20 mouse cellular contexts compared by ENCODE assay signal in genomic region chr4:133412575-133413540, GRCm38 (mm10). TPM values are rescaled to one million over a fixed set of nuclear protein-coding genes. Genes with fewer than 3 reads are reported as not detected.
DNase-seq lines count a peak whose midpoint lies in the region; ATAC-seq lines count a peak whose summit lies in the region.
"Had no signal": no experiment of that assay in that cellular context is flagged by ENCODE, and none has a peak within 500 bp of the region (broad histone marks: within the 10 kb centered on the region; RNA-seq: fewer than 3 reads in every experiment).

No protein-coding gene starts in this region.

- no peaks in the 10 kb centered on the region for H3K9me3 ChIP-seq in liver, embryonic 15.5 days (replicated peaks)
- H3K9me3 ChIP-seq in kidney, embryonic 14.5 days (ENCODE audit: control insufficient read depth, low read length): no peaks in the 10 kb centered on the region
- H3K9me3 ChIP-seq: embryonic facial prominence, embryonic 13.5 days; forebrain, embryonic 13.5 days; heart, embryonic 10.5 days; hindbrain, embryonic 10.5 days; intestine, embryonic 15.5 days; midbrain, embryonic 15.5 days had no signal

- peak overlapping the region; percentile 23 for H3K4me2 ChIP-seq in liver, embryonic 15.5 days
- no peak overlapping the region for H3K4me2 ChIP-seq in kidney, embryonic 14.5 days (replicated peaks; ENCODE audit: low read depth, low read length)
- H3K4me2 ChIP-seq: embryonic facial prominence, embryonic 13.5 days; forebrain, embryonic 13.5 days; intestine, embryonic 15.5 days; midbrain, embryonic 15.5 days had no signal

- no peak overlapping the region for H3K9ac ChIP-seq in liver, embryonic 15.5 days
- H3K9ac ChIP-seq in kidney, embryonic 14.5 days (ENCODE audit: low read depth, low read length): no peak overlapping the region
- H3K9ac ChIP-seq: embryonic facial prominence, embryonic 13.5 days; forebrain, embryonic 13.5 days; intestine, embryonic 15.5 days; midbrain, embryonic 15.5 days had no signal

- peak; percentile 45 to 51 for DNase-seq in spleen, postnatal 36 days (ENCODE audit: low spot score in 2 of 2)
- no peak for DNase-seq in spleen, postnatal 14 days (ENCODE audit: low spot score in 2 of 2)
- no peak for DNase-seq in layer of hippocampus, adult 9-10 months (ENCODE audit: low spot score)
- no peak for DNase-seq in cerebellum, adult 9-11 months
- no peak for DNase-seq in kidney, adult 8-10 months
- DNase-seq: cerebellum, postnatal 36 days; kidney, postnatal 25 days; layer of hippocampus, postnatal 36 days; lung, postnatal 14 days; right cerebral cortex, postnatal 4 days had no signal

- H3K27me3 ChIP-seq in liver, embryonic 15.5 days: no peaks in the 10 kb centered on the region
- no peaks in the 10 kb centered on the region for H3K27me3 ChIP-seq in kidney, embryonic 14.5 days (ENCODE audit: control insufficient read depth, insufficient read depth, low read length)
- H3K27me3 ChIP-seq: embryonic facial prominence, embryonic 13.5 days; forebrain, embryonic 13.5 days; intestine, embryonic 15.5 days; midbrain, embryonic 15.5 days had no signal

- H3K36me3 ChIP-seq in liver, embryonic 15.5 days (replicated peaks): peaks cover 39% of the 10 kb centered on the region
- H3K36me3 ChIP-seq in kidney, embryonic 14.5 days (ENCODE audit: control insufficient read depth, insufficient read depth, low read length): peaks cover 25% of the 10 kb centered on the region
- H3K36me3 ChIP-seq: midbrain, embryonic 15.5 days had no signal

- peak overlapping the region; percentile 61 for H3K27ac ChIP-seq in liver, embryonic 15.5 days (replicated peaks)
- H3K27ac ChIP-seq in kidney, embryonic 14.5 days (ENCODE audit: low read depth, low read length): no peak overlapping the region
- H3K27ac ChIP-seq: embryonic facial prominence, embryonic 13.5 days; forebrain, embryonic 13.5 days; heart, embryonic 10.5 days; hindbrain, embryonic 10.5 days; intestine, embryonic 15.5 days; midbrain, embryonic 15.5 days; stomach, postnatal 0 days had no signal

- peak; percentile 92 for ATAC-seq in common myeloid progenitor, adult 5-6 weeks (replicated peaks; ENCODE audit: low read depth, poor library complexity, severe bottlenecking)
- ATAC-seq in liver, embryonic 15.5 days (ENCODE audit: insufficient read depth): peak; percentile 80
- no peak for ATAC-seq in kidney, embryonic 14.5 days (ENCODE audit: low FRiP score, low TSS enrichment)
- ATAC-seq: forebrain, embryonic 13.5 days; intestine, embryonic 15.5 days; midbrain, embryonic 15.5 days had no signal

- 18% methylated on average over 16 of the region's 16 CpGs for WGBS in liver, embryonic 15.5 days (ENCODE audit: insufficient replicate concordance)
- WGBS in kidney, embryonic 14.5 days: 89% methylated on average over 16 of the region's 16 CpGs

- H3K4me1 ChIP-seq in liver, embryonic 15.5 days (replicated peaks): peaks cover 62% of the 10 kb centered on the region
- peaks cover 1% of the 10 kb centered on the region; the same call in 1 of the 2 replicates for H3K4me1 ChIP-seq in kidney, embryonic 14.5 days (ENCODE audit: control insufficient read depth, insufficient read depth, low read length)

- no peak overlapping the region for H3K4me3 ChIP-seq in liver, embryonic 15.5 days (replicated peaks)
- H3K4me3 ChIP-seq in kidney, embryonic 14.5 days (ENCODE audit: low read length): no peak overlapping the region
- H3K4me3 ChIP-seq: embryonic facial prominence, embryonic 13.5 days; forebrain, embryonic 13.5 days; heart, embryonic 10.5 days; hindbrain, embryonic 10.5 days; intestine, embryonic 15.5 days; midbrain, embryonic 15.5 days had no signal

RNA-seq across cellular contexts. Expression of gene Slc9a1, which starts 43.4 kb away (rescaled TPM):
- 9.0 and 9.7 TPM in 2 replicates for total RNA-seq in common myeloid progenitor, adult 5-6 weeks (2017)
- polyA plus RNA-seq in liver, embryonic 15.5 days (2015; fragmentation: Nextera tagmentation; extraction: Ambion mirVana): 2.9 and 3.0 TPM in 2 replicates
- polyA plus RNA-seq in kidney, embryonic 14.5 days (2014; fragmentation: Nextera tagmentation; extraction: Ambion mirVana): 5.6 and 7.6 TPM in 2 replicates

RNA-seq across cellular contexts. Expression of gene Wdtc1, which starts 59.6 kb away (rescaled TPM):
- total RNA-seq in common myeloid progenitor, adult 5-6 weeks (2017): 9.3 and 12.6 TPM in 2 replicates
- 8.1 and 8.5 TPM in 2 replicates for polyA plus RNA-seq in liver, embryonic 15.5 days (2015; fragmentation: Nextera tagmentation; extraction: Ambion mirVana)
- polyA plus RNA-seq in kidney, embryonic 14.5 days (2014; fragmentation: Nextera tagmentation; extraction: Ambion mirVana): 10.0 and 16.0 TPM in 2 replicates

Comparison
In these comparisons a context has a peak if more than half of its experiments do, and no peak if none do; other contexts are left out.
1. DNase-seq: peak in spleen, postnatal 36 days (2 of 2); none in spleen, postnatal 14 days (0 of 2), layer of hippocampus, adult 9-10 months (single experiment), cerebellum, adult 9-11 months (single experiment) and kidney, adult 8-10 months (0 of 2).